Mouse (Mus musculus) urinary bladder, adult 2 months (tissue): ENCODE data around the gene Ranbp6. TPM values are rescaled to one million over a fixed set of nuclear protein-coding genes. Genes with fewer than 3 reads are reported as not detected.

ENCODE experiments used
- DNase-seq: peaks from one replicate; pipeline ENCODE4 v3.0.0; 2022; ENCODE audit warnings: low spot score
- polyA plus RNA-seq: library from polyadenylated mRNA; depleted of rRNA; stranded (reverse); fragments of >200 nt; gene quantifications from 2 replicates; pipeline ENCODE4 v1.2.3, GENCODE M21; 2012; rRNA removed

Ranbp6 gene
- polyA plus RNA-seq, 1 experiment, result 10.6 TPM

DNA sequence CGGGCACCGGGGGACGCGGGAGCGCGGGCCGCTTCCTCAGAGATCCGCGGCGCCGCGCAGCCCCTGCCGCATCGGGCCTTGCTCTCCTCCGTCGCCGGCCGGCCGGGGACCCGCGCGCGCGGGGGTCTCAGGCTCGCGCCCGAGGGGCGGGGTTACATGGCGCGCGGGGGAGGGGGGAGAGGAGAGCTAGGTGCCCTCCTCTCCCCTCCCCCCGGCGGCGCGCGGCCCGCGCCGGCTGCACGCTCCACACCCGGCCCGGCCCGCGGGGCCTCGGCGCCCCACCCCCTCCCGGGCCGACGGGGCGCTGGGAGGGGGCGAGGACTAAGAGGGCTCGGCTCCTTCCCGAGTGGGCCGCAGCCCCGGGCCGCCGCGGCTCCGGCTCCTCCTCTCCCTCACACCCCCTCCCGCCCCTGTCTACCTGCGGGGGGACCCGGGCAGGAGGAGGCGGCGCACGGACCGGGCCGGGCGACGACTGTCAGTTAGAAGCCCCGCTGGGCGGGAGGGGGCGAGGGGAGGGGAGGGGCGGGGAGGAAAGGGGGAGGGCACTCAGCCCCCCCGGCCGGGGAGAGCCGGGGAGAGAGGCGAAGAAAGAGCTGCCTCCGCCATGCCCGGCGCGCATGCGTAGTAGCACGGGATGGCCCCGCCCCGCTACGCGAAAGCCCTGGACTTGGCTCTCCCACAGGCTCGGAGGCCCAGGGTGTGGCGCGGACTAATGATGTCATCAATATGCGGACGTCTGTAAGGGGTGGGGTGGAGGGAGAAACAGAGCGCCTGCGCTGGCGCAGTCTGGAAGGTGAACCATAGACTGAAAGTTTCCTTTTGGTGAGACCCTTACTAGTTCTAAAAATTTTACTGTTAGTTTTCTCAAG lies 6.6 kb downstream of the Ranbp6 start, which contains the start of gene 9930021J03Rik:
9930021J03Rik (minus strand) TSS at position 73 of the 869 bp plus-strand sequence.
- peak; percentile 94 for DNase-seq

DNA sequence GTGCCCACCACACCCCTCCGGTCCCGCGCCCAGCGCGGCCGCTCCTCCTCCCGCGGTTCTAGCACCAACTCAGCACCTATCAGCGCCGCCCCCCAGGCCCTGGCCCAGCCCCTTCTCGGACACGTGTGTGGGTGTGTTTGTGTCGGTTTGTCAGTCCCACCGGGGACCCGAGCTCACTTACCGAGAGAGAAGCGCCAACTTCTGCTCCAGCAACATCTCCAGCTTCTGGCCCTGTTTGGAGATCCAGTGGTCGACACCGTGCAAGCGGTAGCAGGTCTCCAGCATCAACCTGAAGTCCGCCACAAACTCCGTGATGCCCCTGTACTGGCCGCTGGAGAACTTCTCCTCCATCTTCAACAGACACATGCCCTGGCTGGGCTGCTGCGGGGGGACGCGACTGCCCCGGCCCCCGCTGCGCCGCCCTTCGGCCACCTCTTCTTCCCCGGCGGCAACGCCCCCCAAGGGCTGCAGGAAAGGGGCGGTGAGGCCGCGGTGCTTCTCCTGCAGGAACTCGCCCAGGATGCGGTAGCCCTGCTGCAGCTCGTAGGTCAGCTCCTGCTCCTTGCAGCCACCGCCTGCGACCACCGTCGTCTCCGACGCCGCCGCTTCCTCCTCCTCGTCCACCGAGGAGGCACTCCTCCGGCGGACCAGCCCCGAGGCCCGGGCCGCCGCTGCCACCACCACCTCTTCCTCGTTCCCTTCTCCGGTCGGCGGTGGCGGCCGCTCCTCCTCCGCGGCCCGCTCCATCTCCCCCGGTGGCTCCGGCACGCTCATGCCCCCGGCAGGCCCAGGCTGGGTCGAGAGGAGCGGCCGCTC lies 7.5 kb downstream of the Ranbp6 start:
- DNase-seq, result peak; percentile 54

DNA sequence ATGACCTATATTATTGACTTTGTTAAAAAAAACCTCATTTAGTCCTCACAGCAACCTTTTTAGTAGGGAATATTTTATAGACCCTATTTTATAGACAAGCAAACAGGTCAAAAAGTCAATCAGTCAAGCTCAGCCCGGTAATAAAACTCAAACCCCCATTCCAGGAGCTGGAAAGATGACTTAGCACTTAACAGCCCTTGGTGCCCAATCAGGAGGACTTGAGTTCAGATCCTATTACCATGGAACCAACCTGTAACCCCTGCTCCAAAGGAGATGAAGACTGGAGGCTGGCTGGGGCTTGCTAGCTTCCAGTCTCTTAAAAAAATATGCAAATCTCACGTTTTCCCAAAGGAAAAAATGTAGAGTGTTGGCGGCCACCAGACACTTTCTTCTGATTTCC lies 8.8 kb downstream of the Ranbp6 start:
- no peak for DNase-seq

DNA sequence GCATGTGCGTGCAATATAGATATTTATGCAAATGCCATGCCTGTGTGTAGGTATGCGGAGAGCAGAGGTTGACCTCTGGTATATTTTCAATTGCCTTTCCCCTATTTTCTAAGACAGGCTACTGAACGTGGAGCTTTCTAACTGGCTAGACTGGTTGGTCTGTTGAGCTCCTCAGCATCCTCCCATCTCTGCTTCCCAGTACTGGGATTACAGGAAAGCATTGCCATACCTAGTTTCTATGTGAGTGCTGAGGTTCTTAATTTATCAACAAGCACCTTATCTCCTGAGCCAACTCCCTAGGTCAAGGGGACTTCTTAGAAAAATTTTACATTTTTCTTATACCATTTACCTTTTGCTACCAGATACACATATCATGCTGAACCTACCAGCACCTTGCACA lies 15.4 kb downstream of the Ranbp6 start:
- no peak for DNase-seq

DNA sequence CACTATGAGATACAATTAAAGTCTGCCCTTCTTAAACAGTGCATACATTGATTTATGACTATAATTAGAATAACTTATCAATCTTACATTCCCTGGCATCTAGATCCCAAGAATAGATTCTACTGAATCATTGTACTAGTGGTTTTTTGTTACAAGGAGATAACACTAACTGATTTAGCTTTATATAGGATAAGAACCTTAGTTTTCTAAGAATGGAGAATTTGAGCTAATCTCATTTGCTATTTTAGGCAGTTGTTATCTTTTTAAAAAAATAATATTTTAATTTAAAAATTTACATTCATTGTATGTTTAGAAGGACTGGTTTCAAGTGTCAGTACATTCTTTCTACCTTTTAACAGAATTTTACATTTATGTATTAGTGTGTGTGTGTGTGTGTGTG lies 24.8 kb downstream of the Ranbp6 start:
- no peak for DNase-seq

DNA sequence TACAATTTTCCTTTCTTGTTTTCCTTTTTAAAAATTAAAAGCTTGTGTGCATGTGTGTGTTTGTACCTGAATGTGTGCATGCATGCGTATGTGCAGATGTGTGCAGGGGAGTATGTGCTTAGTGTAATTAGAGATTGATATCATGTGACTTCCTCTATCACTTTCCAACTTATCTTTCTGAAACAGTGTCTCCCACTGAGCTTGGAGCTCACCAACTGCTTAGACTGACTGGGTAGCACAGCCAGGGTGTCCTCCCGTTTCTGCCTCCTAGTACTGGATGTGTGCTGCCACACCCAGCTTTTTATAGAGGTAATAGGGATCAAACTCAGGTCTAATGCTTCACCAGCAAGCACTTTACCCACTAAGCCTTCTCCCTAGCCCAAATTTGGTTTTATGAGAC lies 29.9 kb downstream of the Ranbp6 start:
- no peak for DNase-seq

Other genes starting within 250 kb of the Ranbp6 start
- 175 and 192 TPM in 2 replicates for gene Ermp1, start 164.6 kb downstream of the Ranbp6 start, polyA plus RNA-seq
- gene Mlana, start 115.2 kb downstream of the Ranbp6 start, polyA plus RNA-seq, result 0.11 and 0.13 TPM in 2 replicates
- 17.4 and 19.8 TPM in 2 replicates for gene 9930021J03Rik, start 7.0 kb downstream of the Ranbp6 start, polyA plus RNA-seq
- 19.5 and 24.4 TPM in 2 replicates for gene Il33, start 112.1 kb upstream of the Ranbp6 start, polyA plus RNA-seq
- not detected in 2 replicates for gene Trpd52l3, start 190.8 kb upstream of the Ranbp6 start, polyA plus RNA-seq
- gene Uhrf2, start 217.5 kb upstream of the Ranbp6 start, polyA plus RNA-seq, result 49.3 and 56.0 TPM in 2 replicates